ENCODE assay signal across 8 mouse cellular contexts in genomic region chr6:97148383-97149251, GRCm38 (mm10). TPM values are rescaled to one million over a fixed set of nuclear protein-coding genes. Genes with fewer than 3 reads are reported as not detected.
DNase-seq lines count a peak whose midpoint lies in the region; ATAC-seq lines count a peak whose summit lies in the region.

TSS of gene Eogt (minus strand) at chr6:97149182.

- no peaks in the 10 kb centered on the region for H3K36me3 ChIP-seq in intestine, embryonic 15.5 days

- H3K27ac ChIP-seq in intestine, embryonic 15.5 days, result peak within 1 kb of the TSS; percentile 87

- H3K9ac ChIP-seq in intestine, embryonic 15.5 days, result peak within 1 kb of the TSS; percentile 81

- DNase-seq in adrenal gland, adult (ENCODE audit: inconsistent age in 2 of 2, low spot score in 1 of 2), result peak; percentile 89 to 96
- peak; percentile 81 for DNase-seq in embryo, embryonic 11 days
- DNase-seq in gastrocnemius, postnatal 36 days, result peak; percentile 75 to 76
- DNase-seq in left cerebral cortex, postnatal 25 days (ENCODE audit: low spot score in 2 of 2), result peak; percentile 69 to 81
- DNase-seq in mesoderm, embryonic 11.5 days (ENCODE audit: low read depth, low spot score), result peak; percentile 58
- DNase-seq in right cerebral cortex, postnatal 25 days, result peak; percentile 79
- DNase-seq in urinary bladder, postnatal 36 days (ENCODE audit: low spot score in 2 of 2), result peak; percentile 70 to 79

- H3K4me1 ChIP-seq in intestine, embryonic 15.5 days (replicated peaks), result peaks cover 21% of the 10 kb centered on the region

- intact Hi-C loops in gastrocnemius, postnatal 36 days (cut with DNase I), result no loop called here
- intact Hi-C loops in left cerebral cortex, postnatal 25 days (cut with DNase I), result loop anchor here (10.0 kb wide), 1 partner anchor 376 kb away; no protein-coding TSS in a partner anchor

- no peaks in the 10 kb centered on the region for H3K27me3 ChIP-seq in intestine, embryonic 15.5 days (replicated peaks)

- peak; percentile 90 for ATAC-seq in intestine, embryonic 15.5 days

- peak within 1 kb of the TSS; percentile 71 for H3K4me3 ChIP-seq in intestine, embryonic 15.5 days (replicated peaks)

- H3K9me3 ChIP-seq in intestine, embryonic 15.5 days, result no peaks in the 10 kb centered on the region

- WGBS in intestine, embryonic 15.5 days, result under 1% methylated on average over 56 of the region's 56 CpGs

- peak within 1 kb of the TSS; percentile 96 for H3K4me2 ChIP-seq in intestine, embryonic 15.5 days (replicated peaks)

RNA-seq across cellular contexts. Expression of gene Eogt, which starts in this region (rescaled TPM):
- 1 to 10 TPM; 6.1 to 6.6 TPM for total RNA-seq in gastrocnemius, postnatal 36 days (2021)
- polyA plus RNA-seq in intestine, embryonic 15.5 days (2015; fragmentation: Nextera tagmentation; extraction: Ambion mirVana), result 8.0 and 9.5 TPM in 2 replicates
- total RNA-seq in left cerebral cortex, postnatal 25 days (2021), result 10 to 100 TPM; 25.8 to 34.5 TPM

Comparison
In these comparisons a context has a peak if more than half of its experiments do, and no peak if none do; other contexts are left out.
1. Peak in every context shown above with its lines: DNase-seq, ATAC-seq, H3K4me3 ChIP-seq and H3K27ac ChIP-seq.